Mouse (Mus musculus): ENCODE data around the gene Il10rb.
"Not testable (repeated sequence)": the region's sequence is repeated elsewhere in the genome, so short reads cannot be mapped to it uniquely, and the experiment has no call there.

Il10rb gene

GRCm38 (mm10) chr16:91432720-91433328, 26.9 kb downstream of the Il10rb start:
- ChIA-PET POLR2A (interaction anchor here in 2 of 4 experiments (0.5 to 1.4 kb wide), 6 partner anchors 8 to 214 kb away, joined by 3 to 4 read pairs (median 3); partner anchors contain the start of genes Il10rb (in 1 of the 2) and Son (in 1 of the 2)), CTCF (interaction anchor here in 1 of 4 experiments (0.5 kb wide), 1 partner anchor 32 kb away, joined by 4 read pairs; no protein-coding TSS in a partner anchor)

GRCm38 (mm10) chr16:91433329-91433933, 27.5 kb downstream of the Il10rb start:
- POLR2A ChIA-PET: interaction anchor here in 2 of 4 experiments (0.5 to 1.7 kb wide), 6 partner anchors 9 to 214 kb away, joined by 3 to 4 read pairs (median 3); partner anchors contain the start of genes Ifnar1 (in 1 of the 2), Il10rb (in 1 of the 2) and Son (in 1 of the 2)
- CTCF ChIA-PET: interaction anchor here in 1 of 4 experiments (0.5 kb wide), 1 partner anchor 31 kb away, joined by 4 read pairs; no protein-coding TSS in a partner anchor

GRCm38 (mm10) chr16:91434119-91434518, 28.2 kb downstream of the Il10rb start:
- CTCF ChIA-PET: no interaction called here
- POLR2A ChIA-PET: interaction anchor here in 2 of 4 experiments (0.6 to 1.7 kb wide), 2 partner anchors 50 to 270 kb away, joined by 3 to 4 read pairs; partner anchors contain the start of gene Ifnar1 (in 1 of the 2)

GRCm38 (mm10) chr16:91438081-91438480, 32.1 kb downstream of the Il10rb start:
- ChIA-PET POLR2A (interaction anchor here in 1 of 4 experiments (0.5 kb wide), 1 partner anchor 153 kb away, joined by 3 read pairs; no protein-coding TSS in a partner anchor), CTCF (no interaction called here)

- POLR2A ChIA-PET, CTCF ChIA-PET: not testable (repeated sequence)
These were observed 32.6 kb downstream of the Il10rb start for GRCm38 (mm10) chr16:91438599-91438998.

- CTCF ChIA-PET: interaction anchor here in 2 of 4 experiments (0.6 to 1.0 kb wide), 2 partner anchors 9 to 10 kb away, joined by 4 to 5 read pairs; no protein-coding TSS in a partner anchor
- POLR2A ChIA-PET: interaction anchor here in 2 of 4 experiments (0.6 to 0.9 kb wide), 2 partner anchors 9 to 171 kb away, joined by 3 read pairs; no protein-coding TSS in a partner anchor
These were observed 35.4 kb downstream of the Il10rb start for GRCm38 (mm10) chr16:91441366-91441765.

- CTCF ChIA-PET: interaction anchor here in 2 of 4 experiments (0.6 to 1.0 kb wide), 2 partner anchors 8 to 10 kb away, joined by 4 to 5 read pairs; no protein-coding TSS in a partner anchor
- POLR2A ChIA-PET: interaction anchor here in 2 of 4 experiments (0.6 to 0.9 kb wide), 2 partner anchors 9 to 149 kb away, joined by 3 read pairs; no protein-coding TSS in a partner anchor
These were observed 35.9 kb downstream of the Il10rb start for GRCm38 (mm10) chr16:91441811-91442240.

GRCm38 (mm10) chr16:91442446-91442845, 36.5 kb downstream of the Il10rb start:
- CTCF ChIA-PET: no interaction called here
- POLR2A ChIA-PET: interaction anchor here in 2 of 4 experiments (0.6 to 0.7 kb wide), 3 partner anchors 148 to 526 kb away, joined by 3 to 9 read pairs (median 5); no protein-coding TSS in a partner anchor

- CTCF ChIA-PET: interaction anchor here in 1 of 4 experiments (0.6 kb wide), 1 partner anchor 120 kb away, joined by 4 read pairs; no protein-coding TSS in a partner anchor
- POLR2A ChIA-PET: no interaction called here
These were observed 37.2 kb downstream of the Il10rb start for GRCm38 (mm10) chr16:91443211-91443611.

GRCm38 (mm10) chr16:91444847-91445246, 38.9 kb downstream of the Il10rb start:
- POLR2A ChIA-PET: interaction anchor here in 1 of 4 experiments (1.2 kb wide), 1 partner anchor 38 kb away, joined by 3 read pairs; no protein-coding TSS in a partner anchor
- CTCF ChIA-PET: no interaction called here

- POLR2A ChIA-PET: interaction anchor here in 1 of 4 experiments (1.2 kb wide), 1 partner anchor 39 kb away, joined by 3 read pairs; no protein-coding TSS in a partner anchor
- CTCF ChIA-PET: no interaction called here
These were observed 39.6 kb downstream of the Il10rb start for GRCm38 (mm10) chr16:91445566-91445965.

GRCm38 (mm10) chr16:91446778-91447511, 41.0 kb downstream of the Il10rb start:
- ChIA-PET POLR2A (no interaction called here), CTCF (no interaction called here)

- CTCF ChIA-PET: no interaction called here
- POLR2A ChIA-PET: interaction anchor here in 1 of 4 experiments (0.8 kb wide), 1 partner anchor 42 kb away, joined by 3 read pairs; the partner anchor contains the start of gene Il10rb
These were observed 41.5 kb downstream of the Il10rb start for GRCm38 (mm10) chr16:91447512-91447900.

GRCm38 (mm10) chr16:91448088-91448487, 42.1 kb downstream of the Il10rb start:
- CTCF ChIA-PET: no interaction called here

GRCm38 (mm10) chr16:91448895-91449294, 42.9 kb downstream of the Il10rb start:
- POLR2A ChIA-PET: interaction anchor here in 2 of 4 experiments (0.6 to 1.1 kb wide), 3 partner anchors 20 to 90 kb away, joined by 3 read pairs; no protein-coding TSS in a partner anchor
- CTCF ChIA-PET: interaction anchor here in 2 of 4 experiments (0.6 to 2.0 kb wide), 3 partner anchors 90 to 530 kb away, joined by 4 to 7 read pairs (median 6); no protein-coding TSS in a partner anchor

More at GRCm38 (mm10) chr16:91448088-91448487, 42.1 kb downstream of the Il10rb start:
- POLR2A ChIA-PET: interaction anchor here in 1 of 4 experiments (0.8 kb wide), 1 partner anchor 42 kb away, joined by 3 read pairs; the partner anchor contains the start of gene Il10rb

- CTCF ChIA-PET: interaction anchor here (0.5 to 2.0 kb wide), 16 partner anchors 9 to 568 kb away, joined by 3 to 10 read pairs (median 3); no protein-coding TSS in a partner anchor
- POLR2A ChIA-PET: interaction anchor here (0.6 to 1.0 kb wide), 8 partner anchors 9 to 1367 kb away, joined by 3 to 4 read pairs (median 4); partner anchors contain the start of gene Ifngr2 (in 1 of the 4)
These were observed 44.4 kb downstream of the Il10rb start for GRCm38 (mm10) chr16:91450137-91451064.

GRCm38 (mm10) chr16:91451949-91452348, 46.0 kb downstream of the Il10rb start:
- CTCF ChIA-PET: interaction anchor here in 1 of 4 experiments (0.6 kb wide), 1 partner anchor 10 kb away, joined by 5 read pairs; no protein-coding TSS in a partner anchor
- POLR2A ChIA-PET: no interaction called here
